Mouse (Mus musculus) central nervous system, embryonic 11.5 days (tissue): ENCODE data around the gene Ttc9. TPM values are rescaled to one million over a fixed set of nuclear protein-coding genes. Genes with fewer than 3 reads are reported as not detected.

ENCODE experiments used
- polyA plus RNA-seq: library from polyadenylated mRNA; depleted of rRNA; stranded (reverse); fragments of >200 nt; gene quantifications from 2 replicates; pipeline ENCODE4 v1.2.3, GENCODE M21; 2012; rRNA removed

The Ttc9 gene
- polyA plus RNA-seq, result 3.7 and 3.8 TPM in 2 replicates

GRCm38 (mm10) chr12:81630915-81631660 is at the start of gene Ttc9:
Gene Ttc9, plus strand, starts transcription at chr12:81631249.

GRCm38 (mm10) chr12:81594902-81595671 is 36.0 kb upstream of the Ttc9 start, which contains the start of gene Med6:
Gene Med6, minus strand, starts transcription at chr12:81595008.

Other genes starting within 250 kb of the Ttc9 start
- gene Adam4, start 209.3 kb upstream of the Ttc9 start, polyA plus RNA-seq, result 1.3 TPM in 2 replicates
- 77.5 and 83.4 TPM in 2 replicates for gene Cox16, start 146.1 kb upstream of the Ttc9 start, polyA plus RNA-seq
- 22.5 and 29.1 TPM in 2 replicates for gene Gm20498, start 98.3 kb upstream of the Ttc9 start, polyA plus RNA-seq
- gene Synj2bp, start 98.3 kb upstream of the Ttc9 start, polyA plus RNA-seq, result 18.6 and 28.4 TPM in 2 replicates
- gene Adam21, start 62.8 kb upstream of the Ttc9 start, polyA plus RNA-seq, result 0.22 and 0.27 TPM in 2 replicates
- 74.5 and 117 TPM in 2 replicates for gene Med6, start 36.2 kb upstream of the Ttc9 start, polyA plus RNA-seq
- gene Map3k9, start 149.9 kb downstream of the Ttc9 start, polyA plus RNA-seq, result 4.3 and 5.8 TPM in 2 replicates
- gene Pcnx, start 228.8 kb downstream of the Ttc9 start, polyA plus RNA-seq, result 40.4 and 63.8 TPM in 2 replicates